Comparison of ENCODE assay signal across 19 mouse cellular contexts in genomic region chr5:52296303-52296702, GRCm38 (mm10).
"Had no signal": no experiment of that assay in that cellular context is flagged by ENCODE, and none has a peak within 500 bp of the region (broad histone marks: within the 10 kb centered on the region; RNA-seq: fewer than 3 reads in every experiment).

No protein-coding gene starts in this region.

- ATAC-seq: midbrain, embryonic 16.5 days had no signal

- H3K9me3 ChIP-seq: midbrain, embryonic 10.5 days; midbrain, embryonic 12.5 days; neural tube, embryonic 13.5 days had no signal

- H3K36me3 ChIP-seq: midbrain, embryonic 10.5 days; midbrain, embryonic 12.5 days; neural tube, embryonic 13.5 days; neural tube, embryonic 15.5 days had no signal

- H3K4me3 ChIP-seq: midbrain, embryonic 10.5 days; midbrain, embryonic 12.5 days; myocyte; neural tube, embryonic 13.5 days; neural tube, embryonic 15.5 days had no signal

- DNase-seq: lung, adult 18-20 months; lung, embryonic 14.5 days; lung, postnatal 10 days; lung, postnatal 4 days; midbrain, embryonic 14.5 days; retina, postnatal 1 day; right cerebral cortex, adult 18-20 months; right cerebral cortex, postnatal 25 days; right cerebral cortex, postnatal 4 days; spleen, adult 18-20 months; thymus, adult 18-20 months; thymus, postnatal 14 days; thymus, postnatal 36 days had no signal

- H3K4me1 ChIP-seq: midbrain, embryonic 10.5 days; midbrain, embryonic 12.5 days; neural tube, embryonic 13.5 days; neural tube, embryonic 15.5 days had no signal

- H3K4me2 ChIP-seq: lung, embryonic 14.5 days; midbrain, embryonic 12.5 days; neural tube, embryonic 13.5 days; neural tube, embryonic 15.5 days had no signal

- H3K27me3 ChIP-seq: midbrain, embryonic 12.5 days; neural tube, embryonic 13.5 days; neural tube, embryonic 15.5 days had no signal

- H3K27ac ChIP-seq: midbrain, embryonic 10.5 days; midbrain, embryonic 12.5 days; neural tube, embryonic 13.5 days; neural tube, embryonic 15.5 days had no signal

- H3K9ac ChIP-seq: lung, embryonic 14.5 days; midbrain, embryonic 12.5 days; neural tube, embryonic 13.5 days; neural tube, embryonic 15.5 days had no signal
